Mouse (Mus musculus) heart, postnatal 4 days (tissue): ENCODE results near the gene Rbfox1. TPM values are rescaled to one million over a fixed set of nuclear protein-coding genes. Genes with fewer than 3 reads are reported as not detected.

Source experiments
- DNase-seq: peaks from one replicate; pipeline ENCODE4 v3.0.0; 2021
- total RNA-seq, 2 experiments: library from RNA; stranded (reverse); gene quantifications; 2 replicates each; pipeline ENCODE4 v1.2.3; 2021

Rbfox1 gene
- total RNA-seq, 2 experiments from 2014 or later, result 22.3 to 24.5 TPM

- DNase-seq, result no peak
These were observed 1274.0 kb downstream of the Rbfox1 start for GRCm38 (mm10) chr16:7158856-7159826.

GRCm38 (mm10) chr16:7159827-7160217 lies 1274.7 kb downstream of the Rbfox1 start:
- no peak for DNase-seq

DNA sequence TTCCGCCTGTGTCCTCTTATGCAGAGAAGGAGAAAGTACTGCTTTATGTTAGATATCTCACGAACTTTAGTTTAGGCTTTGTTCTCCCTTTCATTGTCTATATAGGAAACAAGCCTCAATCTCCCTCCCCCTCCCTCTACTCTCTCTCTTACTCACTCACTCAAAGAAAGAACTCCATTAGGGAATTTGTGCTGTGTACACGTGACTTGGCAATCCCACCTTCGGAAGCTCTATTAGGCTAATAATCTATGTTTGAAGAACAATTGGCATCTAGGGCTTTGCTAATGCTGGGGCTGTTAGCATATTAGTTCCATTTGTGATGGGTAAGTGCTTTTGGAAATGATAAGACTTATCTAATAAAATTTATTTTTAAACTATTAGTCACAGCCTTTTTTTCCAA lies 1277.0 kb downstream of the Rbfox1 start:
- no peak for DNase-seq

DNA sequence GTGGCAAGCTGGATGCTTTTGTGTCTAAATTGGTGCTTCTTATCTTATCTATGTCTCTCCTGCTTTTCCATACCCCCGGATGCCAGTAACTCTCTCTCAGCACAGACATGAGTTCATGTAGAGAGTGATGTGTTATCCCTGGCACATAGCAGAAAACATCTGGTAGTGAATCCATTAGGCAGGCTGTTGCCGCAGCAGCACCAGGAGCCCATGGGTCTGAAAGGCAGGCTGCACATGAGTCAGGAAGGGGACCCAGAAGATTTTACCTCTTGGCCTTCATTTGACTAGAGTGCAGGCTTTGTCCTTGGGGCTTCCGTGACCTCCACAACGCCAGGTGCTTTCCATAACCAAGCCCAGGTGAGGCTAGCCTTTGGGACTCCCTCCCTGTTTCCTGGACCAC lies 1278.5 kb downstream of the Rbfox1 start:
- DNase-seq, result no peak

GRCm38 (mm10) chr16:7164153-7164737 lies 1279.1 kb downstream of the Rbfox1 start:
- DNase-seq, result no peak

GRCm38 (mm10) chr16:7175960-7176359 lies 1290.8 kb downstream of the Rbfox1 start:
- no peak for DNase-seq

- DNase-seq, result peak; percentile 7
These were observed 1302.6 kb downstream of the Rbfox1 start for GRCm38 (mm10) chr16:7187788-7188187.

DNA sequence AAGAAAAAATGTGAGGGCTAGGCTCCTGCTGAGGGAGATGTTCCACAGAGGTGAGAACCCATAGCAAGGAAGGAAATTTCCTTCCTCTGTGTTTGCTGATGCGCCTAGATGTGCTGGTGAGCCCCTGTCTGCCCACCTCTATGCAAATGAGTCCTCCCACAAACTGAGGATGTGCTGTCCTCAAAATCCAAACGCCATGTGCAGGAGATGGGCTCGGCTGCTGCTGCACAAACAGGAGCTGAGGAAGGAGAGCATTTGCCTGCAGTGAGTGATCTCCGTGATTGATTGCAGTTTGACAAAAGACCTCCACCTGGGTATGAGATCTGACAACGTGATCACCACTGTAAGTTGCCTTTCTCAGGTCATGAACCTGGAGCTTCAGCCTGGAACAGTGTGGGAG lies 1308.4 kb downstream of the Rbfox1 start:
- no peak for DNase-seq

DNA sequence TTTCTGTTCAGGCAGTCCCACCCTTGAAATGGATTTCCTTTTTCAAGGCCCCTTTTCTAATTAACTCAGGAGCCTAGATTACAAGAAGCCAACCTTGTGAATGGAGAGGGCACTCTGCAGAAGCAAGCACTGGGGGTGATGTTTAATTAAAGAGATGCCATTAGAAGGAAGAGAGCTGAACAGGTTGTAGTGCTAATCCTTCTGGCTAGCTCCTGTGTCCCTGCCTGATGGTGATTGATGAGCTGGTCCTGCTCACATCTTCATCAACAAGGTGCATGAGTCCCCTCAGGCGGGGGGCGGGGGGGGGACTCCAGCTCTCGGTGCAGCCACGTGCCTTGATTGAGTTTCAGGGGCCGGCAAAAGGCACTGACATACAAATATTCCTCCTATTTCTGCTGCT lies 1312.8 kb downstream of the Rbfox1 start:
- DNase-seq, result no peak

DNA sequence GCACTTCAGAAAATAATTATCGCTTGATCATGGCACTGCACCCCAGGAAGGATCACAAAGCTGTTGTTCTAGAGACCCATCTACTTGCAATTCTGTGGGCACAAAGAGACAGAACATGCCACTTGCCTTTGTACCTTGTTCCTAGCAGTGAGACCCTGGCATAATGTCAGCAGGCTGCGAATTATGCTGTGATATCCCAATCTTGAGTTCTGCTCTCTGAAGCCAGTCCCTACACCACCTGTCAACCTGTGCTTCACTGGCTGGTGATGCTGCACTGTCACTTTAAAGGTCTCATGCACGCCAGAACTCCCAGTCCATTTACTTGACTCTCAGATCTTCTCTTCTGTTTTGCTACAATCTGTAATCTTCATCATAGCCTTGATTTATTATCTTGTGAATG lies 1315.1 kb downstream of the Rbfox1 start:
- no peak for DNase-seq

DNA sequence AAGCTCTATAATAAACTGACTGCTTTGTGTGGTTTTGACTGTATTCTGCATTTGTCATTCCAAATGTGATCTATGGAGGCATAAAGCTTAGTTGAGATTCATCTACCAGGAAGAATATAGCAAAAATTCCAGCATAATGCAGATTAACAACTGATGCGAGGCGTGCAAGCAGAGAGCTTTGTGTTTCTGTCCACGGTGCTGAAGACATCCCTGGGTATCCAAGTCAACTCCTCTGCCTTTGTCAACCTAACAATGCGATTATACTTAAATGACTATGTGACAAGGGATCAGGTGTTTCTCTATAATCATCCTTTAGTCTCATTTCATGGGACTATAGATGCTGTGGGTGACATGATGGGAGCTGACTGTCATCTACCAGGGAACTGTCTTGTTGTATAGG lies 1316.7 kb downstream of the Rbfox1 start:
- no peak for DNase-seq

DNA sequence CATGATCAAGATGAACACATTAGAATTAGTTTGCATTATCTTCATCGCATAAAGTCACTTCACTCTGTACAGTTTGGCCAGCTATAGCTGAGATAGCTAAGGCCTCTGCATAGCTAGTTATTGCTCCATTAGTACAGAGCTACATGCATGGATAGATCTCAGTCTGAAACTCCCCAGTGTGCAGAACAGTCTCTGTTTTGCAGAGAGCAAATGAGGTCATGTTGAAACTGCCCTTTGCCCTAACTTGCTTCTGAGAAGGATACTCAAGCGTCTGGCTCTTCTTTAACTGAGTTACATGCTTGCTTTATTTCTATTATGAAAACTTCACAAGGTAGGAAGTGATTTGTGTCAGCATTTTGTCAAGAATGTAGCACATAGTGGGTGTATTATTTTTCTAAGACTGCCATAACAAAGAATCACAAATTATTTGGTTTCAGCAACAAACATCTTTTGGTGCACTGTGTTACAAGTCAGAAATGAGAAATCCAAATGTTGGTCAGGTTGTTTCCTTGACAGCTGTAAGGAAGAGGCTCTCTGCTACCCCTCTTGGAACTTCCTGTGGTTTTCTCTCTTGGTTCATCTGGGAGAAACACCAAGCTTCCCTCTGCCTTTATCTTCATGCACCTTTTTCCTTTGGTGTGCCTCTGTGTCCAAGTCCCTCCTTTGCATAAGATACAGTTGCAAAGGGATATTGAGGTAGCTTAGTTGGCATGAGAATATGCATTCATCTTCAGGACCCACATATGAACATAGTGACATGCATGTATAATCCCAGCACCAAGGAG lies 1321.2 kb downstream of the Rbfox1 start:
- no peak for DNase-seq

DNA sequence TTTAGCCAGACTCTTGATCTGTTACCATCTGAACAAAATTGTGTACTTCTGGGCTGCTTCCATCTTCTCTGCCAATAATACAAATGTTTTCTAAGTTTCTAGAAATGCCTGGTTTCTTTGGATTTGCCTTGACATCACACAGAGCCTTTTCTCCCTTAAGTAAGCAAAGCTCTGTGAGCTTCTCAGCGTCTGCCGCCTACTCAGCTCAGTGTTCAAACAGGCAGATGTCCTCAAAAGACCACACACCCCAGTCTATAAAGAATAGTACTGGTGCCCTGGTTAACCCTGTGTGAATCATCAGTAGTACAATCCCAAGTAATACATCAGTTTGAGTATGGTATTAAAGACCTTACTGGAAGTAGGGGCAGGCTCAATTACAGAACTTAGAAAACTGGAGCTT lies 1322.4 kb downstream of the Rbfox1 start:
- DNase-seq, result no peak

GRCm38 (mm10) chr16:7212756-7213155 lies 1327.6 kb downstream of the Rbfox1 start:
- no peak for DNase-seq

- no peak for DNase-seq
These were observed 1338.1 kb downstream of the Rbfox1 start for GRCm38 (mm10) chr16:7223265-7223664.

DNA sequence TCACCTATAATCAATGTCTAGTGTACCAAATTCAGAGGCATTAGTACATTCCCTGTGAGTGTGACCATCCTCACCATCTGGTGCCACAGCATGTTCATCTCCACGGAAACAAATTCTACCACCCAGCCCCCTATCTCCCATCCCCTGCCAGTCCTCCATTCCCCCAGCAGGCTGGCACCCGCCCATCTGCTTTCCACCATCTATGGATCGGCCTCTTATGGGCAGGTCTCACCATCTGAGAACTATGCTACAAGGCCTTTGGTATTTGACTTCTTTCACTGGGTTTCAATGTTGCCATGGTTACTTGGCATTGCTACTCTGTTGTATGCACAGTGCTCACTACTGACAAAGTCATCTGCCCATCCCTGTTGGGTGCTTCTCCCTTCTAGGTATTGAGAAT lies 1340.8 kb downstream of the Rbfox1 start:
- DNase-seq, result no peak

DNA sequence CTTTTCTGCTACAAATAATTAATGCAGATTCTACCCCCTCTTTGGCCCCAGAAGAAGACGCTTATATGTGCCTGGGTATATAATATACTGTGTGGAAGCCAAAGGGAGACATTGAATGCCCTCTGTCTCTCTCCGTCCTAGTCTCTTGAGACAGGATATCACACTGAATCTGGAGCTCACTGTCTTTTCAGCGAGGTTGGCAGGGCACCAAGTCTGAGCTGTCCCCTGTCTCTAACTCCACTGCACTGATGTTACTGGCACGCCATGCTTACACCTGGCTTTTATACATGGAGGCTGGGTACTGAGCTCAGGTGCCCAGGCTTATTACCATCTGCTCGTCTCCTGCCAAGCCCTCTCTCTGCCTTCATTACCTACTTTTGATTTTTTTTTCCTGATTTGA lies 1343.1 kb downstream of the Rbfox1 start:
- DNase-seq, result peak; percentile 9

DNA sequence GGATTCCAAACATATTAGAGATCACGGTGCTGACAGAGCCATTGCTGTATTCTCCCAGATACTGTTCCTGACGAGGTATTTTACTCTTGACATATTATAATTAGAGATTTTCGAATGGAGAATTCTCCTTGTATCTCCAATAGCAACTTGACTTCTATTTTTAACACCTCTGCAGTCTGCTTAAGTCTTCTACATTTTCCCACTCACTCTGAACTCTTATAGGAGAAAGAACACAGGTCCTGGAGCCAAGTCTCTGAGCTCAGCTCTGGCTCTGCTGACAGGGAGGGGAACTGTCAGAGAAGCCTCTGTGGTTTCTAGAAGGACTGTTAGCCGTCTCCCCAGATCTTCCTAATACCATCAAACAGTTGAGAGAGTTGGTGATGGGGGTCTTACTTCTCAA lies 1344.1 kb downstream of the Rbfox1 start:
- DNase-seq, result peak; percentile 8

DNA sequence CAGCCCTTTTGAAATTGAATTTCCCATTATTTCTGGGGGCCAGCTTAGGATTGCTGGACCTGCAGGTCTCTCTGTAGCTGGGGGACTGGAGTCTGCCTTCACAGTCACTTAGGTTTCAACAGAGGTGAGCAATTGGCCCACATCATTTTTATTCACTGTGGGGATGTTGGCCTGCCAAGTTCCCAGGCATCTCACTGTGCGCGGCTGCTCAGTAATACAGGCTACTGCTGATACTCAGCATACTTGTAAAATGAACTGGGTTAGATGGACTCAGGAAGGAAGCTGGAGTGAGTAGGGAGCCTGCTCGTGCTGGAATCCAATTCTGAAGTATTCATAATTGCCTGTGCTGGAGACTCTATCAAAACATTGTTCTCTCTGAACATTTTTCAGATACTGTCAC lies 1356.5 kb downstream of the Rbfox1 start:
- DNase-seq, result no peak

DNA sequence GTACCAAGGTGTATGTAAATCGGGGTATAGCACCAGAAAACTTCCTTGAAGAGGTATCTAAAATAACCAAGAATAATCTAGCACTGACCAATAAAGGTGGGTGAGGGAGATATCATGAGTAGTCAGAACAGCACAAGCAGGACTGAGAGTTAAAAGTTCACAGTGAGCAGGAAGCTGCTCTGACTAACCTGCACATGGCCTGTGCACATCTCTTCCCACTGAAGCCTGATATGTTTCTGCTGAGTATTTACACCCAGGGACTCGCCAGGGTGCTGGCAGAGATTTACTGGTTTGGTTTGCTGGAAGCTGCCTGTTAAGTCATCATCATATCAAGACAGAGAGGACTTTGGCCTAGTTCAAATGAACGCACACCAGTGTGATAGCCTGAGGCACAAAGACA lies 1357.3 kb downstream of the Rbfox1 start:
- no peak for DNase-seq

DNA sequence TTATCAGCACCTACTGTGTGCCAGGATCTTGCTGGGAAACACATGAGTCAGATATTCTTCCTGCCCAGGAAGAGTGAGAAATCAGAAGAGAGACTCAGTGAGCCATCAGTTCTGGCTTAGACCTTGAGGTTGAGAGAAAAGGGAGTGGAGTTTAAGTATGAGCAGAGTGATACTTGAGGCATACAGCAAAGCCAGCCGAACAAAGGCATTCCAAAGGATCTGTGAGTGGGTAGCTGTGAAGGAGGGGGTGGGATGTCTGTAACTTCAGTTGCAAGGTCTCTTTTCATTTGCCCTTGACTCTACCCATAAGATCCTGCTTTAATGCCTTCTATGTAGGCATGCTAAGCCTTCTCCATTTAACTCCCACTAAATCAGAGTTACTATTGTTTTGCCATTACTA lies 1359.2 kb downstream of the Rbfox1 start:
- no peak for DNase-seq

- DNase-seq, result no peak
These were observed 1366.5 kb downstream of the Rbfox1 start for GRCm38 (mm10) chr16:7251696-7252095.

DNA sequence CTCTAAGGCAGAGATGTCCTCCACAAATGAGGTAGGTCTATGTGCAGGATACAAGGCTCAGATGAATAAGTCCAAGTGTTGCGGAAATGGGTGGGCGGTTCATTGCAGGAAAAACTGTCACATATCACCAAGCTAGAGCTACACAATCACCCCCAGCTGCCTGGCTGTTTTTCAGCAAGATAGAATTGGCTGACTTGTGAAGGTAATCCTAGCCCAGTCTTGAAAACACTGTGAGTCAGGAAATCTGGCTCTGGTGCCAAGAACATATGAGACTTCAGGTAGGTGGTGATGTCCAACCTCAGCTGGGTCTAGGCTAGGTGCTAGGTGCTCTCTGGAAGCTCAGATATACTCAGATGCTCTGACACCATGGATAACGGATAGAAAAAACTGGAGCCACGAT lies 1372.2 kb downstream of the Rbfox1 start:
- DNase-seq, result no peak
